22 mouse cellular contexts compared by ENCODE assay signal in the genomic region with DNA sequence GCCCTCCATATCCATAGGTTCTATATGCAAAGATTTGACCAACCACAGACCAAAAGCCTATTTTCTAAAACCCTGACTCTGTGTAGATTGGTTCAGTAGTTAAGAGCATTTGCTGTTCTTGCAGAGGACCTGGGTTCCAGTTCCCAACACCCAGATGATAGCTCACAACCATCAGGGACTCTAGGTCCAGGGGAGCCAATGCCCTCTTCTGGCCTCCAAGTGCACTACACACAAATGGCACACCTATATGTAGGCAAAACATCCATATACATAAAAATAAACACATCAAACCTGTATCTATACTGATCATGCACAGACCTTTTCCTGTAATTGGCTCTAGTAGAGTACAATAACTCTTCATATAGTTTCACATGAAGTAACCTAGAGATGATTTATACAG. TPM values are rescaled to one million over a fixed set of nuclear protein-coding genes. Genes with fewer than 3 reads are reported as not detected.
A peak's percentile ranks its signal among the peaks of the same experiment; 100 is the strongest.
DNase-seq lines count a peak whose midpoint lies in the region; ATAC-seq and TF ChIP-seq lines count a peak whose summit lies in the region.
"Had no signal": no experiment of that assay in that cellular context is flagged by ENCODE, and none has a peak within 500 bp of the region (broad histone marks: within the 10 kb centered on the region; RNA-seq: fewer than 3 reads in every experiment).

No protein-coding gene starts in this region.

- ATAC-seq in liver, postnatal 0 days: no peak
- ATAC-seq in liver, embryonic 12.5 days: no peak
- ATAC-seq in megakaryocyte, adult 5-6 weeks (ENCODE audit: poor library complexity, severe bottlenecking): peak; percentile 35; the same call in 1 of the 2 replicates

- TF ChIP-seq CTCF in heart, adult 2 months (IDR thresholded peaks at IDR 0.05): peak; percentile 22; the same call in 1 of the 2 replicates
- peak; percentile 52 for TF ChIP-seq CTCF in liver, postnatal 0 days (IDR thresholded peaks at IDR 0.05; ENCODE audit: low read depth)

- TF ChIP-seq EP300 in heart, adult 2 months (IDR thresholded peaks at IDR 0.05; ENCODE audit: insufficient read depth, low read depth, low read length): no peak
- TF ChIP-seq EP300 in liver, postnatal 0 days (IDR thresholded peaks at IDR 0.05; ENCODE audit: low read depth): no peak

- H3K79me2 ChIP-seq in heart, adult 2 months (replicated peaks; ENCODE audit: control insufficient read depth, insufficient read depth, low read length): no peaks in the 10 kb centered on the region

- no peaks in the 10 kb centered on the region for H3K4me1 ChIP-seq in heart, adult 2 months (ENCODE audit: control insufficient read depth, insufficient read depth, low read length)
- H3K4me1 ChIP-seq in liver, postnatal 0 days (ENCODE audit: insufficient read depth): 0 out of 2 replicates have a peak, but pooled peaks cover 3% of the 10 kb centered on the region
- H3K4me1 ChIP-seq in liver, embryonic 12.5 days: peaks cover 17% of the 10 kb centered on the region
- H3K4me1 ChIP-seq: embryonic facial prominence, embryonic 12.5 days; heart, embryonic 12.5 days had no signal

- H3K27me3 ChIP-seq in heart, adult 2 months (ENCODE audit: control insufficient read depth, insufficient read depth, low read length): no peaks in the 10 kb centered on the region
- H3K27me3 ChIP-seq in liver, postnatal 0 days (ENCODE audit: insufficient read depth, low read length): no peaks in the 10 kb centered on the region
- H3K27me3 ChIP-seq in liver, embryonic 12.5 days (replicated peaks): peaks cover 12% of the 10 kb centered on the region; the same call in 1 of the 2 replicates

- no peak for TF ChIP-seq POLR2A in heart, adult 2 months (IDR thresholded peaks at IDR 0.05; ENCODE audit: insufficient read depth, low read depth, low read length)

- no peak overlapping the region for H3K27ac ChIP-seq in heart, adult 2 months
- no peak overlapping the region for H3K27ac ChIP-seq in liver, postnatal 0 days (ENCODE audit: low read depth)
- H3K27ac ChIP-seq in liver, embryonic 12.5 days: no peak overlapping the region
- H3K27ac ChIP-seq: embryonic facial prominence, embryonic 12.5 days; liver, embryonic 15.5 days had no signal

- no peak for DNase-seq in heart, adult 2 months
- DNase-seq in heart, adult 9 months (ENCODE audit: low spot score in 2 of 2): no peak
- no peak for DNase-seq in liver, postnatal 0 days
- peak; percentile 48 for DNase-seq in ES-CJ7 (ENCODE audit: low read depth, low spot score)
- no peak for DNase-seq in adrenal gland, adult 2 months
- DNase-seq in layer of hippocampus, adult 11-12 months (ENCODE audit: low spot score): no peak
- DNase-seq: adrenal gland, postnatal 25 days; B cell, adult 2 months; cerebellum, adult 2 months; gastrocnemius, postnatal 36 days; left cerebral cortex, postnatal 4 days; lung, postnatal 36 days had no signal

- H3K4me3 ChIP-seq in heart, adult 2 months: no peak overlapping the region
- no peak overlapping the region for H3K4me3 ChIP-seq in liver, postnatal 0 days (ENCODE audit: low read depth, low read length)
- H3K4me3 ChIP-seq in liver, embryonic 12.5 days: no peak overlapping the region
- H3K4me3 ChIP-seq: embryonic facial prominence, embryonic 12.5 days; heart, embryonic 12.5 days; liver, embryonic 15.5 days had no signal

- H3K4me2 ChIP-seq in liver, postnatal 0 days (ENCODE audit: low read depth, low read length): no peak overlapping the region
- H3K4me2 ChIP-seq in liver, embryonic 12.5 days: no peak overlapping the region
- H3K4me2 ChIP-seq: embryonic facial prominence, embryonic 12.5 days; heart, embryonic 12.5 days; liver, embryonic 15.5 days had no signal

- intact Hi-C loops in heart, adult 2 months (cut with DNase I): no loop called here

- no peak overlapping the region for H3K9ac ChIP-seq in heart, adult 2 months (ENCODE audit: low read depth, low read length)
- no peak overlapping the region for H3K9ac ChIP-seq in liver, postnatal 0 days (replicated peaks)
- H3K9ac ChIP-seq in liver, embryonic 12.5 days: no peak overlapping the region
- H3K9ac ChIP-seq: embryonic facial prominence, embryonic 12.5 days; heart, embryonic 12.5 days; liver, embryonic 15.5 days had no signal

- H3K36me3 ChIP-seq in heart, adult 2 months (ENCODE audit: control insufficient read depth, insufficient read depth, low read length): no peaks in the 10 kb centered on the region
- no peaks in the 10 kb centered on the region for H3K36me3 ChIP-seq in liver, postnatal 0 days (replicated peaks; ENCODE audit: insufficient read depth, low read length)
- no peaks in the 10 kb centered on the region for H3K36me3 ChIP-seq in liver, embryonic 12.5 days
- H3K36me3 ChIP-seq: embryonic facial prominence, embryonic 12.5 days; heart, embryonic 12.5 days; liver, embryonic 15.5 days had no signal

- H3K9me3 ChIP-seq in liver, postnatal 0 days (ENCODE audit: low read length): no peaks in the 10 kb centered on the region
- H3K9me3 ChIP-seq in liver, embryonic 12.5 days (replicated peaks): no peaks in the 10 kb centered on the region
- H3K9me3 ChIP-seq: embryonic facial prominence, embryonic 12.5 days; heart, embryonic 12.5 days; liver, embryonic 15.5 days had no signal

RNA-seq across cellular contexts. Expression of gene Lmo2, which starts 33.5 kb away (rescaled TPM):
- total RNA-seq in heart, adult 2 months (2021): 10 to 100 TPM; 19.8 to 25.3 TPM
- 17.7 and 19.5 TPM in 2 replicates for polyA plus RNA-seq in heart, adult 2 months (2012; rRNA removed)
- polyA plus RNA-seq in liver, postnatal 0 days (2015; fragmentation: Nextera tagmentation; extraction: Ambion mirVana): 58.8 and 63.7 TPM in 2 replicates
- 188 and 194 TPM in 2 replicates for polyA plus RNA-seq in liver, embryonic 12.5 days (2016; fragmentation: Nextera tagmentation; extraction: Ambion mirVana)
- 186 and 200 TPM in 2 replicates for total RNA-seq in megakaryocyte, adult 5-6 weeks (2015)
- total RNA-seq in megakaryocyte, adult 5-6 weeks (2017): 92.3 and 100 TPM in 2 replicates
- total RNA-seq in adrenal gland, adult 2 months (2021): 10 to 100 TPM; 19.1 to 31.8 TPM
- 24.0 and 26.7 TPM in 2 replicates for polyA plus RNA-seq in adrenal gland, adult 2 months (2012; rRNA removed)

RNA-seq across cellular contexts. Expression of gene Fbxo3, which starts 36.2 kb away (rescaled TPM):
- 10 to 100 TPM; 46.8 to 57.1 TPM for total RNA-seq in heart, adult 2 months (2021)
- 23.2 and 51.4 TPM in 2 replicates for polyA plus RNA-seq in heart, adult 2 months (2012; rRNA removed)
- 41.6 and 41.9 TPM in 2 replicates for polyA plus RNA-seq in liver, postnatal 0 days (2015; fragmentation: Nextera tagmentation; extraction: Ambion mirVana)
- polyA plus RNA-seq in liver, embryonic 12.5 days (2016; fragmentation: Nextera tagmentation; extraction: Ambion mirVana): 60.1 and 62.2 TPM in 2 replicates
- total RNA-seq in megakaryocyte, adult 5-6 weeks (2015): 49.8 and 54.2 TPM in 2 replicates
- total RNA-seq in megakaryocyte, adult 5-6 weeks (2017): 49.2 and 49.9 TPM in 2 replicates
- 10 to 100 TPM; 66.3 to 77.9 TPM for total RNA-seq in adrenal gland, adult 2 months (2021)
- polyA plus RNA-seq in adrenal gland, adult 2 months (2012; rRNA removed): 9.3 and 12.8 TPM in 2 replicates

RNA-seq across cellular contexts. Expression of gene 4931422A03Rik, which starts 36.9 kb away (rescaled TPM):
- not detected for total RNA-seq in heart, adult 2 months (2021)
- not detected in 2 replicates for polyA plus RNA-seq in heart, adult 2 months (2012; rRNA removed)
- polyA plus RNA-seq in liver, postnatal 0 days (2015; fragmentation: Nextera tagmentation; extraction: Ambion mirVana): 1.0 and 1.5 TPM in 2 replicates
- 2.1 and 2.4 TPM in 2 replicates for polyA plus RNA-seq in liver, embryonic 12.5 days (2016; fragmentation: Nextera tagmentation; extraction: Ambion mirVana)
- total RNA-seq in megakaryocyte, adult 5-6 weeks (2015): 0.27 TPM in 1 of 2 replicates, not detected in the other
- not detected in 2 replicates for total RNA-seq in megakaryocyte, adult 5-6 weeks (2017)
- not detected for total RNA-seq in adrenal gland, adult 2 months (2021)
- polyA plus RNA-seq in adrenal gland, adult 2 months (2012; rRNA removed): not detected in 2 replicates
- total RNA-seq: adrenal gland, postnatal 25 days; gastrocnemius, postnatal 36 days; heart, postnatal 25 days; layer of hippocampus, adult 18-20 months; left cerebral cortex, adult 18-20 months; left cerebral cortex, postnatal 4 days had no signal
- polyA plus RNA-seq: cerebellum, adult 2 months; frontal cortex, adult 2 months; small intestine, adult 2 months had no signal
